Mouse (Mus musculus): Measurements from ENCODE around the gene March2. TPM values are rescaled to one million over a fixed set of nuclear protein-coding genes. Genes with fewer than 3 reads are reported as not detected.

The March2 gene
- 44.5 and 158 TPM in 2 replicates for polyA plus RNA-seq (2012; ENCODE audit: low replicate concordance)

DNA sequence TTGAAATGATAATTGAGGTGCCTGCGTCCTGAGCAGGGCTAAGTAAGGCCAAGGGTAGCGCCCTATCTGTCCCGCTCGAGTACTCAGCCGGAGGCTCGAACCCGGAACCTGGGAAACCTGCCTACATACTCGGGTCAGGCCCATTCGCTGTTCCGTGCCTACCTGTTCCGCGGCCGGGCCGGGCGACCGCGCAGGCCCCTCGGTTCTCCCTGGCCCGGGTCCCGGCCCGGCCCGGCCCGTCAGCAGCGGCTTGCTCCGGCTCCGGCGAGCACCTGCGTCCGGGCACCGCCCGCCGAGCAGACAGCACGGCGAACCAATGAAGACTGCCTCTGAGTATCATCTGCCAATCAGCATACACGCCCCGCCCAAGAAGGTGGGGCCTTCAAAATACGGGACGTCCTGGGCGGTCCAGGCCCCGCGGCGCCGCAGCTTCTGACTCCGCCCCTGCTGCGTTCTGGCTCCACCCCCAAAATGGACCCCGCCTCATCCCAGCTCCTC is at the start of gene March2:
TSS of gene March2 (minus strand) at position 287 of the 498 bp plus-strand sequence.

DNA sequence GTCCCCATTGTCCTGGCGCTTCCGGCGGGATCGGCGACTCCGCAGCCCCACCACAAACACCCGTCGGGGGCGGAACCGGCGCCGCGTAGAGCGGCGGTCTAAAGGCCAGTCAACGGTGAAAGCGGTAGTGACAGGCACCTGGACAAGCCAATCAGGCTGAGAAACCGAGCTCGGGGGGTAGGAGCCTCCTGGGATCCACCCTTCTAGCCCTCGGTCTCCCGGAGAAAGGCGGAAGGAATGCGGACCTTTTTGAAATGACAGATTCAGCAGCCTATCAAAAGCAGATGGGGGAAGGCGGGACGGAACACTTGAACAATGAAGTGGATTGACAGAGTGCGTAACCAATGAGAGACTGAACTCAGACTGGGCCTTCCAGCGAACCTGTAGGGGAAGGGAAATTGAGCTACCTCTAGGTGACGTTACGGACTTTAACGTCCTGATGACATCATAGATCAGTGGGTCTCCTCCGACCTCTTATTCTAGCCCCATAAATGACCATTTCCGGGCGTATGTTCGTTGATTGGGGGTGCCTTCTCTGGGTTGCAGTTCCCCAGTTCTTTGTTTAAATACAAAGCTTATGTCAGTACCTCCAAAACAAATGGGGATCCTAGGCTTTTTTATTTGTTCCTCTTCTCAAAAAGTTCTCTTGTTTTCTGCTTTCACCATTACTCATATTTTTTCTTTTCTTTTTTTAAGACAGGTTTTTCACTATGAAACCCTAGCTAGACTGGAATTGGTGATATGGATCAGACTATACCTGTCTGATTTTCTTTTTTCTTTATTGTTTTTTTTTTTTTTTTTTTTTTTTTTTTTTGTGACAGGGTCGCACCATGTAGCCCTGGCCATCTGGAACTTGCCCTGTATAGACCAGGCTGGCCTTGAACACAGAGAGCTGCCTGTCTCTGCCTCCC is 42.0 kb upstream of the March2 start, which contains the start of gene Rab11b:
TSS of gene Rab11b (minus strand) at position 276 of the 911 bp plus-strand sequence.

DNA sequence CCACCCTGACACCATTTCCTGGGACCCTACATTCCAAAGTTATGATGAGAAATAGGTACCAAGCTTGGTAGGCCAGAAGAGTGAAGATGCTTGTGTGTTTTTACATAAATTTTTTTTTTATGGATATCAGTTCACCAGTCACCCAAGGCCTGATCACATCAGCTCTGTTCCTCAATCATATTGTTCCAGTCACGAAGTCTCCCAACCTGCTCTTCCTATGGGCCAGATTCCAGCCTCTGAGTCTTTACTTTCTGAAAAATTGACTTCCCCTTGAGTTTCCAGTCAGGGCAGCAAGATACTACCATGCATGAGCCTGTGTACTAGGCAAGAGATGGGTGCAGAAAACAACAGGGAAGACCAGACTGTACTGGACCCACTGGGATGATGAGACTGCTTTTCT is 31.7 kb downstream of the March2 start, which contains the start of gene Hnrnpm:
TSS of gene Hnrnpm (minus strand) at position 101 of the 400 bp plus-strand sequence.

DNA sequence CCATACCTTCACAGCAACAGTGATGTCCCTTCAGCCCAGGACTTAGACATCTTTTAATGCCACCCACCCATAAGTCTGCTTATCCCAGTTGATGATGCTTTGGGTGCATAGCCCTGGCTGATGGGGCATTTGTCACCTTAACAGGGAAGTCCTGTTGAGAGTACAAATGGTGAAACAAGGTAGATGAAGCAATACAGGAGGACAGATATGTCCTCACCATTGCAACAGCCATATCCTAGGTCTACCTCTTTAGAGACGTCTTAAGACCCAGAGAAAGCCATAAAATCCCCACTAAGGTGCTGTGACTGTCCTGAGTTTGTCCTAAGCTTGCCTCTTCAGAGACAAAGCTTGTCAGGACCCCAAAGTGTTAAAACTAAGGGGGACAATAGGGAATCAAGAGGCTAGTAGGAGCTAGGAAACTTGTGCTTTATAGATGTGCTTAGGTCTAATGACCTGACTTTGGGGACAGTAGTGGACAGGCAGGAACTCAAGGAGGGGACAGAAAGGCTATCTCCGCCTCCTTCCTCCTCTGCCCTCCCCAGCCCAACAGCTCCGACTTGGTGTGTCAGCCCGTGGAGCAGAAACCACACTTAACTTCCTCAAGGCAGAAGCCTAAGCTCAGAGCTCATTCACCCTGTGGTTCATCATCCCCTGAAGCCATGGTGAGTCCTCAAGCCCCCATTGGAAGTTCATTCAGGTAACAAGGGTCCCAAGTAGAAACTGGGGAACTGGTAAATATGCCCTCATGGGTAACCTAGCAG is 80.8 kb downstream of the March2 start, which contains the start of gene Pram1:
TSS of gene Pram1 (plus strand) at position 541 of the 761 bp plus-strand sequence.

Other genes starting within 250 kb of the March2 start
- 75.2 and 147 TPM in 2 replicates for gene Adamts10, start 194.5 kb downstream of the March2 start, polyA plus RNA-seq (2012; ENCODE audit: low replicate concordance)
- gene Myo1f, start 163.0 kb downstream of the March2 start, polyA plus RNA-seq (2012; ENCODE audit: low replicate concordance) = 33.7 and 64.1 TPM in 2 replicates
- gene Zfp414, start 89.6 kb downstream of the March2 start, polyA plus RNA-seq (2012; ENCODE audit: low replicate concordance) = 93.4 and 109 TPM in 2 replicates
- 0.39 and 11.5 TPM in 2 replicates for gene Pram1, start 80.6 kb downstream of the March2 start, polyA plus RNA-seq (2012; ENCODE audit: low replicate concordance)
- gene Hnrnpm, start 31.8 kb downstream of the March2 start, polyA plus RNA-seq (2012; ENCODE audit: low replicate concordance) = 541 and 779 TPM in 2 replicates
- gene Rab11b, start 41.9 kb upstream of the March2 start, polyA plus RNA-seq (2012; ENCODE audit: low replicate concordance) = 143 and 241 TPM in 2 replicates
- gene Angptl4, start 63.2 kb upstream of the March2 start, polyA plus RNA-seq (2012; ENCODE audit: low replicate concordance) = 1.6 and 3.1 TPM in 2 replicates
- 1.7 and 2.4 TPM in 2 replicates for gene Kank3, start 91.8 kb upstream of the March2 start, polyA plus RNA-seq (2012; ENCODE audit: low replicate concordance)
- gene Rps28, start 105.9 kb upstream of the March2 start, polyA plus RNA-seq (2012; ENCODE audit: low replicate concordance) = 248 and 4,845 TPM in 2 replicates
- gene Ndufa7, start 105.9 kb upstream of the March2 start, polyA plus RNA-seq (2012; ENCODE audit: low replicate concordance) = 396 and 428 TPM in 2 replicates
- 7.4 and 13.7 TPM in 2 replicates for gene Cd320, start 124.4 kb upstream of the March2 start, polyA plus RNA-seq (2012; ENCODE audit: low replicate concordance)
- gene Gm7029, start 155.2 kb upstream of the March2 start, polyA plus RNA-seq (2012; ENCODE audit: low replicate concordance) = not detected in 2 replicates
- 8.0 and 16.7 TPM in 2 replicates for gene Kifc1, start 172.0 kb upstream of the March2 start, polyA plus RNA-seq (2012; ENCODE audit: low replicate concordance)
- not detected in 2 replicates for gene Platr17, start 186.5 kb upstream of the March2 start, polyA plus RNA-seq (2012; ENCODE audit: low replicate concordance)
- 44.3 and 55.2 TPM in 2 replicates for gene Daxx, start 190.7 kb upstream of the March2 start, polyA plus RNA-seq (2012; ENCODE audit: low replicate concordance)
- gene Tapbp, start 197.2 kb upstream of the March2 start, polyA plus RNA-seq (2012; ENCODE audit: low replicate concordance) = 1,240 and 2,267 TPM in 2 replicates
- gene Zbtb22, start 197.2 kb upstream of the March2 start, polyA plus RNA-seq (2012; ENCODE audit: low replicate concordance) = 63.9 and 83.1 TPM in 2 replicates
- 344 and 699 TPM in 2 replicates for gene Rgl2, start 210.9 kb upstream of the March2 start, polyA plus RNA-seq (2012; ENCODE audit: low replicate concordance)
- 74.4 and 96.8 TPM in 2 replicates for gene Pfdn6, start 221.7 kb upstream of the March2 start, polyA plus RNA-seq (2012; ENCODE audit: low replicate concordance)
- 59.7 and 181 TPM in 2 replicates for gene Wdr46, start 222.0 kb upstream of the March2 start, polyA plus RNA-seq (2012; ENCODE audit: low replicate concordance)
- gene B3galt4, start 232.8 kb upstream of the March2 start, polyA plus RNA-seq (2012; ENCODE audit: low replicate concordance) = 33.9 and 69.4 TPM in 2 replicates
- 65.1 and 130 TPM in 2 replicates for gene Vps52, start 237.1 kb upstream of the March2 start, polyA plus RNA-seq (2012; ENCODE audit: low replicate concordance)
- 30.7 and 202 TPM in 2 replicates for gene Rps18, start 237.3 kb upstream of the March2 start, polyA plus RNA-seq (2012; ENCODE audit: low replicate concordance)

Data from hematopoietic multipotent progenitor cell, adult 10-12 weeks (in vitro differentiated cells).